Mouse (Mus musculus) G1E (cell line): ENCODE measurements around the gene Gm7534.

ENCODE experiments used
- CTCF ChIP-seq: IDR thresholded peaks from 2 replicates; pipeline ENCODE4 v1.5.1; 2012; ENCODE audit warnings: low read depth, low read length, inconsistent platforms, mixed read lengths
- GATA1 ChIP-seq: IDR thresholded peaks from 2 replicates; pipeline ENCODE4 v1.6.1; 2012; ENCODE audit warnings: borderline replicate concordance, low read length, inconsistent platforms, mixed read lengths
- POLR2AphosphoS5 ChIP-seq: IDR thresholded peaks from 2 replicates; pipeline ENCODE4 v1.6.1; 2012; ENCODE audit warnings: low read depth, low read length, inconsistent platforms; ENCODE audit not compliant: insufficient replicate concordance
- TAL1 ChIP-seq: conservative IDR thresholded peaks from 2 replicates; pipeline ENCODE4 v1.6.1; 2012; ENCODE audit warnings: low read depth, low read length, inconsistent platforms, mixed read lengths

- no peak for TF ChIP-seq CTCF
- no peak for TF ChIP-seq TAL1
- TF ChIP-seq POLR2AphosphoS5 = no peak
- TF ChIP-seq GATA1 = no peak
Observed at GRCm38 (mm10) chr4:134155961-134156465, 46.8 kb downstream of the Gm7534 start.
